In genomic region chr4:129549306-129549705, GRCm38 (mm10) we compare ENCODE assay signal across 8 mouse cellular contexts. TPM values are rescaled to one million over a fixed set of nuclear protein-coding genes. Genes with fewer than 3 reads are reported as not detected.
DNase-seq lines count a peak whose midpoint lies in the region; ATAC-seq lines count a peak whose summit lies in the region.

No protein-coding gene starts in this region.

- H3K4me2 ChIP-seq in hindbrain, embryonic 11.5 days (replicated peaks; ENCODE audit: low read depth, low read length) = no peak overlapping the region
- H3K4me2 ChIP-seq in hindbrain, embryonic 14.5 days (replicated peaks) = no peak overlapping the region
- H3K4me2 ChIP-seq in forebrain, embryonic 13.5 days = no peak overlapping the region

- no peak overlapping the region for H3K27ac ChIP-seq in hindbrain, embryonic 11.5 days (ENCODE audit: low read depth, low read length)
- no peak overlapping the region for H3K27ac ChIP-seq in hindbrain, embryonic 14.5 days
- no peak overlapping the region for H3K27ac ChIP-seq in forebrain, embryonic 13.5 days

- DNase-seq in hindbrain, embryonic 11.5 days (ENCODE audit: low spot score) = peak; percentile 30
- no peak for DNase-seq in hindbrain, embryonic 14.5 days (ENCODE audit: low spot score)
- peak; percentile 76 for DNase-seq in CD4-positive, CD25-positive, alpha-beta regulatory T cell, adult 2 months (ENCODE audit: low read depth, low spot score)
- DNase-seq in c-Kit-negative CD71-positive TER-119-positive erythroid progenitor cells, embryonic 14.5 days (ENCODE audit: low read depth, low spot score) = peak; percentile 37
- peak; percentile 80 for DNase-seq in naive thymus-derived CD4-positive, alpha-beta T cell, adult 2 months (ENCODE audit: low read depth)
- DNase-seq in urinary bladder, adult 2 months (ENCODE audit: low spot score) = no peak

- no peaks in the 10 kb centered on the region for H3K36me3 ChIP-seq in hindbrain, embryonic 11.5 days (ENCODE audit: control insufficient read depth, insufficient read depth, low read length)
- no peaks in the 10 kb centered on the region for H3K36me3 ChIP-seq in hindbrain, embryonic 14.5 days (replicated peaks; ENCODE audit: control insufficient read depth, insufficient read depth)
- no peaks in the 10 kb centered on the region for H3K36me3 ChIP-seq in forebrain, embryonic 13.5 days (ENCODE audit: poor library complexity, severe bottlenecking)

- H3K27me3 ChIP-seq in hindbrain, embryonic 11.5 days (ENCODE audit: control insufficient read depth, insufficient read depth, low read length) = no peaks in the 10 kb centered on the region
- H3K27me3 ChIP-seq in hindbrain, embryonic 14.5 days (ENCODE audit: control insufficient read depth, insufficient read depth, low read length) = no peaks in the 10 kb centered on the region
- no peaks in the 10 kb centered on the region for H3K27me3 ChIP-seq in forebrain, embryonic 13.5 days

- no peak for ATAC-seq in hindbrain, embryonic 11.5 days (ENCODE audit: low FRiP score)
- ATAC-seq in hindbrain, embryonic 14.5 days (ENCODE audit: low FRiP score) = no peak
- ATAC-seq in megakaryocyte-erythroid progenitor cell, adult 5-6 weeks (replicated peaks; ENCODE audit: low FRiP score, low TSS enrichment, poor library complexity, severe bottlenecking) = no peak
- ATAC-seq in forebrain, embryonic 13.5 days = no peak

- no peaks in the 10 kb centered on the region for H3K4me1 ChIP-seq in hindbrain, embryonic 11.5 days (replicated peaks; ENCODE audit: control insufficient read depth, insufficient read depth, low read length)
- H3K4me1 ChIP-seq in hindbrain, embryonic 14.5 days (replicated peaks; ENCODE audit: control insufficient read depth, insufficient read depth, low read length) = no peaks in the 10 kb centered on the region
- H3K4me1 ChIP-seq in forebrain, embryonic 13.5 days = no peaks in the 10 kb centered on the region

- no peak overlapping the region for H3K9ac ChIP-seq in hindbrain, embryonic 11.5 days (ENCODE audit: low read depth, low read length)
- no peak overlapping the region for H3K9ac ChIP-seq in hindbrain, embryonic 14.5 days
- H3K9ac ChIP-seq in forebrain, embryonic 13.5 days = no peak overlapping the region

- no peak overlapping the region for H3K4me3 ChIP-seq in hindbrain, embryonic 11.5 days (ENCODE audit: low read depth, low read length)
- no peak overlapping the region for H3K4me3 ChIP-seq in hindbrain, embryonic 14.5 days (replicated peaks; ENCODE audit: low read length)
- no peak overlapping the region for H3K4me3 ChIP-seq in forebrain, embryonic 13.5 days

- H3K9me3 ChIP-seq in hindbrain, embryonic 11.5 days (ENCODE audit: control insufficient read depth, low read length) = no peaks in the 10 kb centered on the region
- H3K9me3 ChIP-seq in hindbrain, embryonic 14.5 days (ENCODE audit: control insufficient read depth, low read length) = no peaks in the 10 kb centered on the region
- no peaks in the 10 kb centered on the region for H3K9me3 ChIP-seq in forebrain, embryonic 13.5 days (replicated peaks)

- 84% methylated on average over 2 of the region's 2 CpGs for WGBS in hindbrain, embryonic 11.5 days
- WGBS in hindbrain, embryonic 14.5 days = 96% methylated on average over 2 of the region's 2 CpGs
- 89% methylated on average over 2 of the region's 2 CpGs for WGBS in forebrain, embryonic 13.5 days

RNA-seq across cellular contexts. Expression of gene Hdac1, which starts 6.8 kb away (rescaled TPM):
- 206 and 220 TPM in 2 replicates for polyA plus RNA-seq in hindbrain, embryonic 11.5 days (2014; fragmentation: Nextera tagmentation; extraction: Ambion mirVana)
- 76.0 and 79.8 TPM in 2 replicates for polyA plus RNA-seq in hindbrain, embryonic 14.5 days (2014; fragmentation: Nextera tagmentation; extraction: Ambion mirVana)
- total RNA-seq in megakaryocyte-erythroid progenitor cell, adult 5-6 weeks (2014; fragmentation: Nextera tagmentation) = 136 and 147 TPM in 2 replicates
- total RNA-seq in megakaryocyte-erythroid progenitor cell, adult 5-6 weeks (2017) = 72.7 and 76.2 TPM in 2 replicates
- polyA plus RNA-seq in forebrain, embryonic 13.5 days (2015; fragmentation: Nextera tagmentation; extraction: Ambion mirVana) = 189 and 191 TPM in 2 replicates
- 101 and 112 TPM in 2 replicates for polyA plus RNA-seq in urinary bladder, adult 2 months (2012; rRNA removed)

RNA-seq across cellular contexts. Expression of gene Lck, which starts 24.1 kb away (rescaled TPM):
- polyA plus RNA-seq in hindbrain, embryonic 11.5 days (2014; fragmentation: Nextera tagmentation; extraction: Ambion mirVana) = 5.6 and 5.8 TPM in 2 replicates
- 10.6 and 13.0 TPM in 2 replicates for polyA plus RNA-seq in hindbrain, embryonic 14.5 days (2014; fragmentation: Nextera tagmentation; extraction: Ambion mirVana)
- total RNA-seq in megakaryocyte-erythroid progenitor cell, adult 5-6 weeks (2014; fragmentation: Nextera tagmentation) = 12.7 and 12.8 TPM in 2 replicates
- 3.7 and 11.6 TPM in 2 replicates for total RNA-seq in megakaryocyte-erythroid progenitor cell, adult 5-6 weeks (2017)
- polyA plus RNA-seq in forebrain, embryonic 13.5 days (2015; fragmentation: Nextera tagmentation; extraction: Ambion mirVana) = 7.6 and 9.2 TPM in 2 replicates
- 2.9 and 3.7 TPM in 2 replicates for polyA plus RNA-seq in urinary bladder, adult 2 months (2012; rRNA removed)

RNA-seq across cellular contexts. Expression of gene Fam167b, which starts 29.0 kb away (rescaled TPM):
- 1.0 and 1.6 TPM in 2 replicates for polyA plus RNA-seq in hindbrain, embryonic 11.5 days (2014; fragmentation: Nextera tagmentation; extraction: Ambion mirVana)
- 0.39 and 1.0 TPM in 2 replicates for polyA plus RNA-seq in hindbrain, embryonic 14.5 days (2014; fragmentation: Nextera tagmentation; extraction: Ambion mirVana)
- not detected in 2 replicates for total RNA-seq in megakaryocyte-erythroid progenitor cell, adult 5-6 weeks (2014; fragmentation: Nextera tagmentation)
- total RNA-seq in megakaryocyte-erythroid progenitor cell, adult 5-6 weeks (2017) = not detected in 2 replicates
- 0.31 and 0.68 TPM in 2 replicates for polyA plus RNA-seq in forebrain, embryonic 13.5 days (2015; fragmentation: Nextera tagmentation; extraction: Ambion mirVana)
- 4.0 and 4.7 TPM in 2 replicates for polyA plus RNA-seq in urinary bladder, adult 2 months (2012; rRNA removed)

RNA-seq across cellular contexts. Expression of gene Marcksl1, which starts 35.9 kb away (rescaled TPM):
- 1,707 and 1,864 TPM in 2 replicates for polyA plus RNA-seq in hindbrain, embryonic 11.5 days (2014; fragmentation: Nextera tagmentation; extraction: Ambion mirVana)
- 1,580 and 1,755 TPM in 2 replicates for polyA plus RNA-seq in hindbrain, embryonic 14.5 days (2014; fragmentation: Nextera tagmentation; extraction: Ambion mirVana)
- 29.9 and 30.4 TPM in 2 replicates for total RNA-seq in megakaryocyte-erythroid progenitor cell, adult 5-6 weeks (2014; fragmentation: Nextera tagmentation)
- total RNA-seq in megakaryocyte-erythroid progenitor cell, adult 5-6 weeks (2017) = 41.4 and 48.3 TPM in 2 replicates
- 1,756 and 1,774 TPM in 2 replicates for polyA plus RNA-seq in forebrain, embryonic 13.5 days (2015; fragmentation: Nextera tagmentation; extraction: Ambion mirVana)
- polyA plus RNA-seq in urinary bladder, adult 2 months (2012; rRNA removed) = 151 and 161 TPM in 2 replicates

RNA-seq across cellular contexts. Expression of gene Eif3i, which starts 51.1 kb away (rescaled TPM):
- polyA plus RNA-seq in hindbrain, embryonic 11.5 days (2014; fragmentation: Nextera tagmentation; extraction: Ambion mirVana) = 274 TPM in 2 replicates
- 226 and 227 TPM in 2 replicates for polyA plus RNA-seq in hindbrain, embryonic 14.5 days (2014; fragmentation: Nextera tagmentation; extraction: Ambion mirVana)
- 425 and 431 TPM in 2 replicates for total RNA-seq in megakaryocyte-erythroid progenitor cell, adult 5-6 weeks (2014; fragmentation: Nextera tagmentation)
- total RNA-seq in megakaryocyte-erythroid progenitor cell, adult 5-6 weeks (2017) = 323 and 412 TPM in 2 replicates
- 251 and 261 TPM in 2 replicates for polyA plus RNA-seq in forebrain, embryonic 13.5 days (2015; fragmentation: Nextera tagmentation; extraction: Ambion mirVana)
- polyA plus RNA-seq in urinary bladder, adult 2 months (2012; rRNA removed) = 246 and 264 TPM in 2 replicates

Comparison
In these comparisons a context has a peak if more than half of its experiments do, and no peak if none do; other contexts are left out.
1. DNase-seq: peak in hindbrain, embryonic 11.5 days (single experiment), CD4-positive, CD25-positive, alpha-beta regulatory T cell, adult 2 months (single experiment), c-Kit-negative CD71-positive TER-119-positive erythroid progenitor cells, embryonic 14.5 days (single experiment) and naive thymus-derived CD4-positive, alpha-beta T cell, adult 2 months (single experiment); none in hindbrain, embryonic 14.5 days (single experiment) and urinary bladder, adult 2 months (single experiment).